Mouse (Mus musculus) forebrain, embryonic 13.5 days (tissue): ENCODE measurements around the gene Gpr61. TPM values are rescaled to one million over a fixed set of nuclear protein-coding genes. Genes with fewer than 3 reads are reported as not detected.

Experiments
- ATAC-seq: fragments of 200-750 bp; cut with Nextera tagmentation; 2 replicates; pipeline ENCODE4 v1.8.0; 2017
- H3K27ac ChIP-seq: fragments of 300-500 bp; sonication (generic); 2 replicates; pipeline ENCODE4 v1.5.1; 2015; ENCODE audit warnings: inconsistent platforms, mild to moderate bottlenecking, moderate library complexity
- H3K27me3 ChIP-seq: fragments of 300-500 bp; sonication (generic); 2 replicates; pipeline ENCODE4 v1.6.1; 2015; ENCODE audit warnings: mild to moderate bottlenecking, inconsistent platforms
- H3K36me3 ChIP-seq: fragments of 300-500 bp; sonication (generic); 2 replicates; pipeline ENCODE4 v1.6.1; 2015; ENCODE audit warnings: mild to moderate bottlenecking, inconsistent platforms; ENCODE audit not compliant: poor library complexity, severe bottlenecking
- H3K4me1 ChIP-seq: fragments of 300-500 bp; sonication (generic); 2 replicates; pipeline ENCODE4 v1.6.1; 2015; ENCODE audit warnings: inconsistent platforms
- H3K4me2 ChIP-seq: fragments of 300-500 bp; sonication (generic); 2 replicates; pipeline ENCODE4 v1.6.1; 2015; ENCODE audit warnings: inconsistent platforms, mild to moderate bottlenecking, moderate library complexity
- H3K4me3 ChIP-seq: fragments of 300-500 bp; sonication (generic); 2 replicates; pipeline ENCODE4 v1.5.1; 2015; ENCODE audit warnings: mild to moderate bottlenecking, inconsistent platforms
- H3K9ac ChIP-seq: fragments of 300-500 bp; sonication (generic); 2 replicates; pipeline ENCODE4 v1.6.1; 2015; ENCODE audit warnings: mild to moderate bottlenecking, inconsistent platforms
- H3K9me3 ChIP-seq: fragments of 300-500 bp; sonication (generic); replicated peaks from 2 replicates; pipeline ENCODE4 v1.6.1; 2016; ENCODE audit warnings: inconsistent platforms
- WGBS: fragments of 180-500 bp; shearing (Covaris S2); methylation state at CpG from one replicate; pipeline ENCODE4 v1.1.7; 2015; 5-methylcytosine and 5-hydroxymethylcytosine counted together
- polyA plus RNA-seq: library from polyadenylated mRNA; unstranded; fragments of >200 nt; fragmentation: Nextera tagmentation; extraction: Ambion mirVana; gene quantifications from 2 replicates; pipeline ENCODE4 v1.2.1, GENCODE M21; 2015

Gene Gpr61
- polyA plus RNA-seq, 1 experiment from 2014 or later = 1.0 TPM

DNA sequence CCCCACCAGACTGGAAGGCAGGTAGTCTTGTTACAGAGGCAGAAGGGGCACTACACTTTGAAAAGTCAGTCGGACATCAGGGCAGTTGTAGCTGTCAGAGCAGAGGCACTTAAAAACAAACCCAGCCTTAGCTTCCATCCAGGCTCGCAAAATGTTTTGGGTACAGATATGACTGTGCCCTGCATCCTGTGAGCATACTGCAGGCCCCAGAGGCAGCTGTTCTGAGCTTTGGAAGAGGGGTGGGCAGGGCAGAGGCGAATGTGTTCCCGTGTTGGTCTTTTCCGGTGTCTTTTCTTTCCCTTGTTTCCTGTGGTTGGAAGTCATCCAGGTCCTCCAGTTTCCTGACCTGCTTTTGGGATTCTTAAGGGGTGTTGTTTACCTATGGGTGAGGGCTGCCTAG, 35.2 kb upstream of the Gpr61 start:
- H3K36me3 ChIP-seq = peaks cover 30% of the 10 kb centered on the region
- no peak for ATAC-seq
- no peak overlapping the region for H3K27ac ChIP-seq
- 0 out of 2 replicates have a peak, but pooled peaks cover 4% of the 10 kb centered on the region for H3K27me3 ChIP-seq
- no peak overlapping the region for H3K4me2 ChIP-seq
- peaks cover 44% of the 10 kb centered on the region for H3K4me1 ChIP-seq
- H3K9me3 ChIP-seq = no peaks in the 10 kb centered on the region
- WGBS = 75% methylated on average over 5 of the region's 5 CpGs
- 0 out of 2 replicates have a peak overlapping the region, but pooled peaks have one; percentile 1 for H3K9ac ChIP-seq
- no peak overlapping the region for H3K4me3 ChIP-seq

DNA sequence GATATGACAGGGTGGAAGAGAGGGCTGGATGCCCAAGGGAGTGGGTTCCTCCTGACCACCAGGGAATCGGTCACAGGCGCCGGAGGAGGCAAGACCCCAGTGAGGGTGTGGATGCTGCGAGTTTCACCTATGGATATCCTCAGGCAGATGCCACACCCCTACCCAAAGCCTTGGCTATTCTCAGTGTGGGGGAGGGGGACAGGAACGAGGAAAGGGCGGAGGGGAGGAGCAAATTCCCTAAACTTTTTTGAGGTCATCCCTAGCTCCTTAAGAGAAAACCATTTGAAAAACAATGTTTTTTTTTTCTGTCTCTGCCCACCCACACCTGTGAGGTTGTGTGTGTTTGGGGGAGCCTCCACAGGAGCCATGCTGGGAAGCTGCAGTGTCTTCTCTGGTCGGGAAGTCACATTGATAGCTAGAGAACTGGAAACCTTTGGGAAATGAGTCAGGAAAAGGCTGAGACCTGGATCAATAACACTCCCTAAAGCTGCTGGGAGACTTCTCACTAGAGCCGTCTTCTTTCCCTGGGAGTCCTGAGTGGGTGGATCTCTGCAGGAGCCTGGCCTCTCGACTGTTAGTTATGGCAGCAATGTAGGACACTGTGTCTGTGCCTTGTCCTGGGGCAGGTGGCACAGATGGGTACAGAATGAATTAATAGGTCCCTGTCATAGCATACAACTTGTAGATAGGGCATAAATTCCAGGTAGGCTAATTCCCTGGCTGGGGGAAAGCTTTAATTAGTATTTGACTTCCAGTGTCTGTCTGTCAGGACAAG, 34.2 kb upstream of the Gpr61 start:
- ATAC-seq = no peak
- peaks cover 11% of the 10 kb centered on the region for H3K27me3 ChIP-seq
- H3K9me3 ChIP-seq = no peaks in the 10 kb centered on the region
- no peak overlapping the region for H3K4me2 ChIP-seq
- WGBS = 77% methylated on average over 9 of the region's 9 CpGs
- no peak overlapping the region for H3K4me3 ChIP-seq
- H3K36me3 ChIP-seq = peaks cover 29% of the 10 kb centered on the region
- no peak overlapping the region for H3K27ac ChIP-seq
- peaks cover 44% of the 10 kb centered on the region for H3K4me1 ChIP-seq
- no peak overlapping the region for H3K9ac ChIP-seq

- H3K9ac ChIP-seq = peak overlapping the region; percentile 78
Measured at GRCm38 (mm10) chr3:108187111-108187795, 32.6 kb upstream of the Gpr61 start.

DNA sequence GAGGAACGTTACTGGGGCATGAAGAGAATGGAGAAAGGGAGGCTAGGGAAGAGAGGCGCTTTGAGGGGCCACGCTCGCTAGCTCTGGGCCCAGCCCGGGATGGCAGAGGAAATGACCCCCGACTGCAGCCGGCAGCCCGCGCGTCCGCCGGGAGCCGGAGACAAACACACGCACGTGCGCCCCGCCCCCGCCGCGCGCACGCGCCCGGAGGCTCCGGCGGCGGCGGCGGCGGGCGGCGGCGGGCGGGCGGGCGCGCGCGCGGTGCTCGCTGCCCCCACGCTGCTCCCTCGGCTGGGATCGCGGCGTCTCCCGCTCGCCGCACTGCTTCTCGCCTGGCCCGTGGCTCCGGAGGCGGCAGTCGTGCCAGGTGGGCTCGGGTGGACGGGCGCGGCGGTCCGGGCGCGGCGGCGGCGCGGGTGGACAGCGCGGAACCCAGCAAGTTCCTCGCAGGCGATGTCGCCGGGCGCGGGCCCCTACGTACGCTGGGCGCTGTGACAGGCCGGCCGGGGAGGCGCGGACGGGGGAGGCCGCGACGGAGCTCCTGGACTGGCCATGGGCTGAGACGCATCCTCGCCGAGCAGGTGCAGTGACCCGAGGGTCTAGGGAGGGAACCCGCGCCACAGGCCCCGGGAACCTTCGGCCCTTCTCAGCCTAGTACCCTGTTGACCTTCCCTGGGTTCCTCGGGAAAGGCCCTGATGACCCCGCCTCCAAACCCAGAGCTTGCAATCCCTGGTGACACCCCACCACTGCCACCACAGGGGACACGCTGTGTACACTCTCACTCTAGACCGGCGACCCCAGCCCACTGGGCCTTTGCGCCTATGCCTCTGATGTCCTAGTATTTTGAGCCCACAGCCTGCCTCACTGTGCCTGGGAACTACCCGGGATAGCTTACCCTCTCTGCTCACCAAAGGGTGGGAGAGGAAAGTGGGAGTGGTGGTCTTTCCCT, 31.7 kb upstream of the Gpr61 start, which contains the start of gene Amigo1:
Amigo1 (plus strand) TSS at position 238 of the 950 bp plus-strand sequence.
- Histone ChIP-seq H3K27ac (no peak within 1 kb of the TSS), H3K9me3 (no peaks in the 10 kb centered on the region)
- 1% methylated on average over 55 of the region's 100 CpGs for WGBS

More at GRCm38 (mm10) chr3:108187111-108187795, 32.6 kb upstream of the Gpr61 start:
- ATAC-seq = peak; percentile 11; the same call in 1 of the 2 replicates
- Histone ChIP-seq H3K36me3 (peaks cover 23% of the 10 kb centered on the region), H3K27ac (no peak overlapping the region), H3K27me3 (peaks cover 11% of the 10 kb centered on the region), H3K4me3 (peak overlapping the region; percentile 79), H3K4me1 (peaks cover 44% of the 10 kb centered on the region), H3K4me2 (peak overlapping the region; percentile 81), H3K9me3 (no peaks in the 10 kb centered on the region)
- 63% methylated on average over 20 of the region's 20 CpGs for WGBS

GRCm38 (mm10) chr3:108185460-108186097, 30.9 kb upstream of the Gpr61 start:
- WGBS = 3% methylated on average over 16 of the region's 16 CpGs
- Histone ChIP-seq H3K4me2 (peak overlapping the region; percentile 81), H3K36me3 (peaks cover 18% of the 10 kb centered on the region), H3K27ac (no peak overlapping the region), H3K27me3 (peaks cover 11% of the 10 kb centered on the region), H3K4me3 (peak overlapping the region; percentile 79), H3K4me1 (peaks cover 38% of the 10 kb centered on the region), H3K9ac (peak overlapping the region; percentile 78), H3K9me3 (no peaks in the 10 kb centered on the region)
- ATAC-seq = peak; percentile 41; the same call in 1 of the 2 replicates

More for the DNA sequence above, 31.7 kb upstream of the Gpr61 start, which contains the start of gene Amigo1:
- H3K27me3 ChIP-seq = peaks cover 11% of the 10 kb centered on the region
- peak within 1 kb of the TSS; percentile 81 for H3K4me2 ChIP-seq
- H3K4me3 ChIP-seq = peak within 1 kb of the TSS; percentile 79
- peaks cover 42% of the 10 kb centered on the region for H3K4me1 ChIP-seq
- H3K36me3 ChIP-seq = peaks cover 18% of the 10 kb centered on the region
- peak within 1 kb of the TSS; percentile 78 for H3K9ac ChIP-seq
- peak; percentile 79 for ATAC-seq

DNA sequence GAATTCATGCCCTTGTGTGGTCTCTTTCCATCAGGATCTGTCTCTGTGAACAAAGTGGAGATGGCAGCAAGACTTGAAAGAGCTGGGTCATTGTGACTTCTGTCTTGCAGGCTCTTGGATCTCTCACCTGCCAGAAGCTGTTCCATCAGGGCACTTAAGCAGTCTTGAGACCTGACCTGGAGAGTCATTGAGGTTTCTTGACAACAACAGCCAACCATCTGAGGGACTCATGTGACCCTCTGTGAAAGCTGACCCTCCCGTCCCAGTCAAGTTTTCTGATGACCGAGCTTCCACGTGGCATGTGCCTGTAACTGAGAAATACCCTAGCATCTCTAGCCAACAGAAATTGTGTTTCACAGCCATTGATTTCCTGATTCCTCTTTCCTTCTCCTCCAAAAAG, 30.1 kb upstream of the Gpr61 start:
- no peak overlapping the region for H3K27ac ChIP-seq
- 70% methylated on average over 3 of the region's 3 CpGs for WGBS
- H3K4me3 ChIP-seq = no peak overlapping the region
- H3K4me2 ChIP-seq = no peak overlapping the region
- no peaks in the 10 kb centered on the region for H3K9me3 ChIP-seq
- peaks cover 11% of the 10 kb centered on the region for H3K27me3 ChIP-seq
- H3K36me3 ChIP-seq = peaks cover 17% of the 10 kb centered on the region
- H3K4me1 ChIP-seq = peaks cover 34% of the 10 kb centered on the region
- H3K9ac ChIP-seq = no peak overlapping the region
- no peak for ATAC-seq

- no peak for ATAC-seq
- no peaks in the 10 kb centered on the region for H3K9me3 ChIP-seq
- no peak overlapping the region for H3K9ac ChIP-seq
- H3K4me3 ChIP-seq = no peak overlapping the region
- H3K27ac ChIP-seq = no peak overlapping the region
- peaks cover 8% of the 10 kb centered on the region for H3K4me1 ChIP-seq
- 17% methylated on average over 2 of the region's 2 CpGs for WGBS
- H3K36me3 ChIP-seq = no peaks in the 10 kb centered on the region
- H3K4me2 ChIP-seq = no peak overlapping the region
- H3K27me3 ChIP-seq = peaks cover 11% of the 10 kb centered on the region
Measured at GRCm38 (mm10) chr3:108180514-108180913, 25.8 kb upstream of the Gpr61 start.

DNA sequence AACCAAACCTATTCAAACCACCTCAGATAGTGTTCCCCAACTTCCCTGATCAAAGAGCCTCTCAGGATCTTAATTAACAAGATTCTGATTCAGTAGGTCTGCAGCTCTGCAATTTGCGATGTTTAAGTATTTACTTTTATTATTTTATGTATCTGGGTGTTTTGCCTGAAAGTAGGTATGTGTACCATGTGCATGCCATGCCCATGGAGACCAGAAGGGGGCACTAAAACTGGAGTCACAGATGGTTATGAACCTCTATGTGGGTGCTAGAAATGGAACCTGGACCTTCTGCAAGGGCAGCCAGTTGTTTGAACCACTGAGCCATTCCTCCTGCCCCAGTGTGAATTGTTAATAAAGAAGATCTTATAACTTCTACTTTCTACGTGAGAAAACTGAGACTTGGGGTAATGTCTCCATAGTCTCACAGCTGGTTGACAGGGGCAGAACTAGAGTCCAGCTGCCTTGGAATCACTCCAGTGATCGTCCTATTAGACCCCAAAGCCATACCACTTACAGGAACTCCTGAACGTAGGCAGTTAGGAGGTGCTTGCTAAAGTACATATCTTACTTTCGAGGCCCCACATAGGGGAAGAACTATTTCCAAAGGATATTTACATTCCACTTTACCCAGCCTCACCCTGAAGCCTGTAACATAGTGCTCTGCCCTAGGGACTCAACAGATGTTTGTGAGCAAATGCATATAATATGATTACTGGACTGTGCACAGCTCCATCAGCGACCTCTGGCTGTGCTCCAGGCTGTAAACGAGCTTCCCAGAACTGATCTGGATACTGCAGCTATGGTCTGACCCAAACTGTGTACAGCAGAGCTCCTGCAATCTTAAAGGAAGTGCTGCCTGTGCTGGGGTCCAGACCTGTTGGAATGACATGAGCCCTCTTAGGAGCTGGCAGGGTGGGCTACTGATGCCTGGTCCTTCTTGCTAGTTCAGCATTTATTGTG, 24.4 kb upstream of the Gpr61 start:
- no peaks in the 10 kb centered on the region for H3K36me3 ChIP-seq
- H3K27me3 ChIP-seq = 0 out of 2 replicates have a peak, but pooled peaks cover under 1% of the 10 kb centered on the region
- no peak overlapping the region for H3K27ac ChIP-seq
- H3K4me3 ChIP-seq = no peak overlapping the region
- peaks cover 19% of the 10 kb centered on the region for H3K4me1 ChIP-seq
- H3K9ac ChIP-seq = no peak overlapping the region
- no peak overlapping the region for H3K4me2 ChIP-seq
- no peak for ATAC-seq
- H3K9me3 ChIP-seq = no peaks in the 10 kb centered on the region
- WGBS = 83% methylated on average over 7 of the region's 7 CpGs

- H3K4me1 ChIP-seq = peaks cover 24% of the 10 kb centered on the region
- H3K27ac ChIP-seq = peak overlapping the region; percentile 91
- peak; percentile 97 for ATAC-seq
- H3K9ac ChIP-seq = peak overlapping the region; percentile 51; the same call in 1 of the 2 replicates
- WGBS = 6% methylated on average over 14 of the region's 14 CpGs
- H3K4me2 ChIP-seq = peak overlapping the region; percentile 47
- no peaks in the 10 kb centered on the region for H3K36me3 ChIP-seq
- no peaks in the 10 kb centered on the region for H3K27me3 ChIP-seq
- H3K4me3 ChIP-seq = no peak overlapping the region
- no peaks in the 10 kb centered on the region for H3K9me3 ChIP-seq
Measured at GRCm38 (mm10) chr3:108174672-108175531, 20.2 kb upstream of the Gpr61 start.

- WGBS = 52% methylated on average over 3 of the region's 3 CpGs
- ATAC-seq = no peak
- Histone ChIP-seq H3K4me1 (peaks cover 51% of the 10 kb centered on the region), H3K4me3 (no peak overlapping the region), H3K9me3 (no peaks in the 10 kb centered on the region), H3K27me3 (no peaks in the 10 kb centered on the region), H3K4me2 (no peak overlapping the region), H3K9ac (no peak overlapping the region), H3K27ac (no peak overlapping the region), H3K36me3 (no peaks in the 10 kb centered on the region)
Measured at GRCm38 (mm10) chr3:108169199-108169598, 14.5 kb upstream of the Gpr61 start.
